Mouse (Mus musculus) midbrain, embryonic 16.5 days (tissue): ENCODE measurements around the gene Wdr59. TPM values are rescaled to one million over a fixed set of nuclear protein-coding genes. Genes with fewer than 3 reads are reported as not detected.

Source experiments
- ATAC-seq: fragments of 200-750 bp; cut with Nextera tagmentation; 2 replicates; pipeline ENCODE4 v1.8.0; 2017; ENCODE audit warnings: moderate TSS enrichment
- H3K27ac ChIP-seq: fragments of 300-500 bp; sonication (generic); 2 replicates; pipeline ENCODE4 v1.5.1; 2014; ENCODE audit warnings: mild to moderate bottlenecking, low read length, mixed read lengths
- H3K27me3 ChIP-seq: fragments of 300-500 bp; sonication (generic); 2 replicates; pipeline ENCODE4 v1.6.1; 2014; ENCODE audit warnings: low read depth, low read length, mixed read lengths; ENCODE audit not compliant: control insufficient read depth, insufficient read depth
- H3K36me3 ChIP-seq: fragments of 300-500 bp; sonication (generic); 2 replicates; pipeline ENCODE4 v1.6.1; 2014; ENCODE audit warnings: mild to moderate bottlenecking, low read length, moderate library complexity, mixed read lengths; ENCODE audit not compliant: control insufficient read depth, insufficient read depth
- H3K4me1 ChIP-seq: fragments of 300-500 bp; sonication (generic); 2 replicates; pipeline ENCODE4 v1.6.1; 2014; ENCODE audit warnings: mild to moderate bottlenecking, low read length, mixed read lengths; ENCODE audit not compliant: control insufficient read depth, insufficient read depth
- H3K4me2 ChIP-seq: fragments of 300-500 bp; sonication (generic); 2 replicates; pipeline ENCODE4 v1.6.1; 2014; ENCODE audit warnings: mild to moderate bottlenecking, low read length, mixed read lengths
- H3K4me3 ChIP-seq: fragments of 300-500 bp; sonication (generic); 2 replicates; pipeline ENCODE4 v1.5.1; 2014; ENCODE audit warnings: low read depth, mild to moderate bottlenecking, low read length, moderate library complexity, mixed read lengths
- H3K9ac ChIP-seq: fragments of 300-500 bp; sonication (generic); 2 replicates; pipeline ENCODE4 v1.6.1; 2014; ENCODE audit warnings: low read depth, low read length, mixed read lengths
- H3K9me3 ChIP-seq: fragments of 300-500 bp; sonication (generic); replicated peaks from 2 replicates; pipeline ENCODE4 v1.6.1; 2014; ENCODE audit warnings: mild to moderate bottlenecking, low read length, mixed read lengths; ENCODE audit not compliant: control insufficient read depth, poor library complexity, severe bottlenecking
- WGBS: fragments of 180-500 bp; shearing (Covaris S2); extraction: QIAGEN DNeasy Blood & Tissue Kit; methylation state at CpG from one replicate; pipeline ENCODE4 v1.1.7; 2014; 5-methylcytosine and 5-hydroxymethylcytosine counted together
- polyA plus RNA-seq: library from polyadenylated mRNA; unstranded; fragments of >200 nt; fragmentation: Nextera tagmentation; extraction: Ambion mirVana; gene quantifications from 2 replicates; pipeline ENCODE4 v1.2.1, GENCODE M21; 2015

Gene Wdr59
- polyA plus RNA-seq, 1 experiment from 2014 or later: 8.0 TPM

DNA sequence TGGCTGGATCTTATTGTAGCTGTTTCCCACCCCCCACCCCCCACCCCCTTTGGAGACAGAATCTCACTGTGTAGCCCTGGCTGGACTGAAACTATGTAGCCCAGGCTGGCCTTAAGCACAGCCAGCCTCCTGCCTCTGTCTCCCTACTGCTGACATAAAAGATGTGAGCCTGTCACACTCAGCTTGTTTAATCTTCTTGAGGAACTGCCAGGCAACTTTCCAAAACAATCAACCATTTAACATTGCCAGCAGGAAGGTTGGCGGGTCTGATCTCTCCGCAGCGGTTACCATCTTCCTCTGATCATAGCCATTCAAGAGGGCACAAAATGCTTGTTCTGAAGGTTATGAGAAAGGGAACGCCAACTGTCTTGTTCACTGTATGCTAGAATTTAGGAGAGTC is 11.6 kb upstream of the Wdr59 start:
- no peaks in the 10 kb centered on the region for H3K9me3 ChIP-seq
- no peak for ATAC-seq
- H3K9ac ChIP-seq: no peak overlapping the region
- H3K36me3 ChIP-seq: no peaks in the 10 kb centered on the region
- no peak overlapping the region for H3K4me2 ChIP-seq
- WGBS: 58% methylated on average over 4 of the region's 4 CpGs
- H3K4me3 ChIP-seq: no peak overlapping the region
- no peaks in the 10 kb centered on the region for H3K27me3 ChIP-seq
- H3K4me1 ChIP-seq: peaks cover 4% of the 10 kb centered on the region
- no peak overlapping the region for H3K27ac ChIP-seq

DNA sequence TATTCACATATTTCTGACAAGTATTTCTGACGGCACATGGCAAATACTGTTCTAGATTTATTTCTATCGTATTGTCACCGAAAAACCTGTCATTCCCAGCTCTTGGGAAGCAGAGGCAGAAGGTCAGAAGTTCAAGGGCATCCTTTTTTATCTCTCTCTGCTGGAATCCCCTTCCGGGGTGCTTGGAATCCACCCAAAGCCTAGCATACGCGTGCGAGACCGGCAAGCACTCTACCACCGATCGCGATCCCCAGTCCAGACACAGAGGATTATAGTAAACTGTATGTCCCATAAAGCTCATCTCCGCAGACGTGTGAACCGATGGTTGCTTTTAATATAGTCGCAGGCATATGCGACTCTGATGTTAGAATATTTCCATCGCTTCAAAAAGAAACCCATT is 9.7 kb upstream of the Wdr59 start:
- 85% methylated on average over 17 of the region's 17 CpGs for WGBS

DNA sequence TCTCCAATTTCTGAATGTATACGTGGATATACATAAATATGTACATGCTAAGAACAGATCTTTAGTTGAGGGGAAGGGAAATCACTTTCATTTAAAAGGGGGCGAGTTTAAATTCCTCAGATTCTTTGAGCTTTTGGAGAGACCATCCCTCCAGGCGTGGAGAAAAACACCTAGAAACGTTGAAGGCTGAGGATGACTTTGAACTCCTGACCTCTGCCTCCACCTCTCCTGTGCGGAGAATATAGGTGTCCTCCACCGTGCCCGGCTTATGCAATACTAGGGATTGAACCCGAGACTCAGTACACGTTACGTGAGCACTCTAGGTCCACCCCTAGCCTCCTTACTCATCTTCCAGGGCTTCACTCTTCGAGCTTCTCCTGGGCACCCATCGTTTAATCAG is 9.3 kb upstream of the Wdr59 start:
- ATAC-seq: no peak
- Histone ChIP-seq H3K27me3 (no peaks in the 10 kb centered on the region), H3K9ac (no peak overlapping the region), H3K36me3 (no peaks in the 10 kb centered on the region), H3K4me2 (no peak overlapping the region), H3K27ac (no peak overlapping the region), H3K9me3 (no peaks in the 10 kb centered on the region), H3K4me1 (no peaks in the 10 kb centered on the region), H3K4me3 (no peak overlapping the region)
- WGBS: 81% methylated on average over 12 of the region's 12 CpGs

More for the DNA sequence above, 9.7 kb upstream of the Wdr59 start:
- Histone ChIP-seq H3K27me3 (no peaks in the 10 kb centered on the region), H3K4me1 (no peaks in the 10 kb centered on the region), H3K27ac (no peak overlapping the region), H3K36me3 (no peaks in the 10 kb centered on the region), H3K4me3 (no peak overlapping the region), H3K9ac (no peak overlapping the region), H3K4me2 (no peak overlapping the region), H3K9me3 (no peaks in the 10 kb centered on the region)
- no peak for ATAC-seq

- H3K9me3 ChIP-seq: no peaks in the 10 kb centered on the region
- H3K4me2 ChIP-seq: no peak overlapping the region
- H3K9ac ChIP-seq: no peak overlapping the region
- no peaks in the 10 kb centered on the region for H3K36me3 ChIP-seq
- H3K27me3 ChIP-seq: no peaks in the 10 kb centered on the region
- no peak overlapping the region for H3K4me3 ChIP-seq
- H3K27ac ChIP-seq: no peak overlapping the region
- 75% methylated on average over 5 of the region's 5 CpGs for WGBS
- ATAC-seq: no peak
- no peaks in the 10 kb centered on the region for H3K4me1 ChIP-seq
These were observed 6.2 kb upstream of the Wdr59 start for GRCm38 (mm10) chr8:111528071-111528470.

DNA sequence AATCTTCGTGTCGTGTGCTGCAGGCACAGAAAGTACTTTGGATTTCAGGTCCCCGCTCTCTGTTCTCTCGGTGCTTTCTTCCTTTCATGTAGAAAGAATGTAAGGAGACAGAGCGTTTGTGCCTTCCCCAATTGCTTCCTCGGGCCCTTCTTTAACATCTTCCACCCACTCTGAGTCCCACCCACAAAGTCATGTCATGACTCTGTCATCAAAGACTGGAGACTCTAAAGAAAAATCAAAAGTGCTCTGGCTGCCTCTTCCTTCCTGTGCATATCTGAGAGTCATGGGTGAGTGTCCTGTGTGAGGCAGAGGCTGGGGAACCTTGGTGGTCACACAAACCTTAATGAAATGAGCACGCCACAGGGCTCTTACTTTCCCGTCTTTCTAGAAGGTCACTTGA is 5.3 kb upstream of the Wdr59 start:
- Histone ChIP-seq H3K9ac (no peak overlapping the region), H3K4me2 (no peak overlapping the region), H3K27me3 (no peaks in the 10 kb centered on the region), H3K4me1 (no peaks in the 10 kb centered on the region), H3K27ac (no peak overlapping the region), H3K4me3 (no peak overlapping the region), H3K36me3 (no peaks in the 10 kb centered on the region), H3K9me3 (no peaks in the 10 kb centered on the region)
- whole genome bisulfite sequencing: 77% methylated on average over 8 of the region's 8 CpGs
- ATAC-seq: no peak

DNA sequence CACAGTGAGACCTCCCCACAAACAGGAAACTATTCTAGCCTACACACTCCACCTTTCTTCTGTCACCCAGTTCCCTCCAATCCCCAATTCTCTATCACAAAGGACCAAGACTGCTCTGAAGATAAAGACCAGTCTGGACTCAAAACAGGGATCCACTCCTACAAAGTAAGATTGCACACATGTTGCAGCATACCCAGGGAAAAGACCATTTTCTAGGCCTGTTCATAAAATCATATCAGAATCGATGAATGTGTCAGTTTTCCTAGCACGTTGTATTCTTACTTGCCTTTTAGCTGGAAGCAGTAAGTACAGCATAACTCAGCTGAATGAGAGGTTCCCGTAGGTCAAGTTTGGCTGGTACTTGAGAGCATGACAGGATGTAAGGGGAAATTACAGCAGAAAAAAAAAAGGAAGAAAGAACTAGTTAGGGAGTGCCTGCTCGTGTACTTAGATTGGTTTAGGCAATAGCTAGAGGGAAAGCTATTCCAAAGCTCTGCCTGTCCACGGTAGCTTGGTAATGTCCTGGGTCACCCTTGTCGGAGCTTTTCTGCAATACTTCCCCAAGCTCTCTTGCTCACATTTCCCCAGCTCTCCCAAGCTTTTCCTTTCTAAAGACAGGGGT is 4.6 kb upstream of the Wdr59 start:
- Histone ChIP-seq H3K9me3 (no peaks in the 10 kb centered on the region), H3K27me3 (no peaks in the 10 kb centered on the region), H3K4me1 (no peaks in the 10 kb centered on the region), H3K27ac (no peak overlapping the region), H3K36me3 (no peaks in the 10 kb centered on the region), H3K9ac (no peak overlapping the region), H3K4me3 (no peak overlapping the region), H3K4me2 (no peak overlapping the region)
- WGBS: 85% methylated on average over 6 of the region's 6 CpGs
- no peak for ATAC-seq

DNA sequence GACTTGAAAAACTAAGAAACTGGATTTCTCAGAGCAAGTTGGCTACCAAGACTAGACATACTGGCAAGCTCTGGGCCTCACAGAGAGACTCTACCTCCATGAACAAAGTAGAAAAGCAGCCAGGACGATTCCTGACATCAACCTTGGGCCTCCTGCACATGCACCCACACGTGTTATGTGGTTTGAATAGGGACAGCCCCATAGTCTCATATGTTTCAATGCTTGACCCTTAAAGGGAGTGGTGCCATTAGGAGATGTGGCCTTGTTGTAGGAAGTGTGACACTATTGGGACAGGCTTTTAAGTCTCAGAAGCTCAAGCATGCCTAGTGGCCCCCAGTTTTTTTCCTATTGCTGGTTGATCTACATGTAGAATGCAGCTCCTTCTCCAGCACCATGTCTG is 4.4 kb downstream of the Wdr59 start:
- Histone ChIP-seq H3K36me3 (no peaks in the 10 kb centered on the region), H3K4me3 (no peak overlapping the region), H3K9ac (no peak overlapping the region), H3K4me1 (peaks cover 7% of the 10 kb centered on the region), H3K9me3 (no peaks in the 10 kb centered on the region), H3K27ac (no peak overlapping the region), H3K4me2 (no peak overlapping the region), H3K27me3 (no peaks in the 10 kb centered on the region; the same call in 1 of the 2 replicates)
- WGBS: 88% methylated on average over 2 of the region's 2 CpGs
- no peak for ATAC-seq

DNA sequence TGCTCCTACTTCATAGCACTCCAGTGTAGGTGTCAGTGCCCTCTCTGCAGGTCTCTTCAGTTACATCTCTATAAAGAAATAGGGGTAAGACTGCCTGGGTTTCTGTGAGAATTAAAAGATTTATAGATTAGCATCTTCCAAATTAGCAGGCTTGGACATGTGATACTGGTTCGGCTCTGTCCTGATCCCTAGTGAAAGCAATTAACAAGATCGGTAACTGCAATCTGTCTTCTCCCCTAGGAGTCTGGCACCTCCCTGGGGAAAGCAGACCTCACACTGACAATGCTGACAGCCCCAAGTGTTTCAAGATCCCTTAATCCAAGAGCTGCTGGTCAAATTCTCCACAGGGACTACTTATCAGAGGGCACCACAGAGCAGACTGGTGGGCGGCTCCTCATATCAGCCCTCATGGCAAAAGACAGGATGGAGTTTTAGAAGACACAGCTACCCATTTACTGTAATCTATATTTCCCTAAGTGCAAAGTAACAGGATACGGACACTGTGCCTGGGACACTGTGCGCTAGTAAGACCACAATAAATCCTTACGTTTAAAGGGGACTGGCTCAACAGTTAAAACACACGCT is 5.3 kb downstream of the Wdr59 start:
- H3K27me3 ChIP-seq: no peaks in the 10 kb centered on the region; the same call in 1 of the 2 replicates
- H3K27ac ChIP-seq: no peak overlapping the region
- H3K4me3 ChIP-seq: no peak overlapping the region
- no peak overlapping the region for H3K9ac ChIP-seq
- H3K4me1 ChIP-seq: peaks cover 7% of the 10 kb centered on the region
- no peaks in the 10 kb centered on the region for H3K36me3 ChIP-seq
- no peaks in the 10 kb centered on the region for H3K9me3 ChIP-seq
- no peak for ATAC-seq
- 80% methylated on average over 7 of the region's 7 CpGs for WGBS
- H3K4me2 ChIP-seq: no peak overlapping the region

- Histone ChIP-seq H3K9ac (no peak overlapping the region), H3K36me3 (no peaks in the 10 kb centered on the region), H3K4me2 (no peak overlapping the region), H3K4me1 (no peaks in the 10 kb centered on the region), H3K27me3 (no peaks in the 10 kb centered on the region; the same call in 1 of the 2 replicates), H3K4me3 (no peak overlapping the region), H3K9me3 (no peaks in the 10 kb centered on the region), H3K27ac (no peak overlapping the region)
- ATAC-seq: no peak
- 81% methylated on average over 8 of the region's 8 CpGs for WGBS
These were observed 8.4 kb downstream of the Wdr59 start for GRCm38 (mm10) chr8:111513446-111513845.
